Mouse (Mus musculus) forebrain, embryonic 15.5 days (tissue): ENCODE measurements around the gene Mex3a. TPM values are rescaled to one million over a fixed set of nuclear protein-coding genes. Genes with fewer than 3 reads are reported as not detected.

ENCODE experiments used
- ATAC-seq: fragments of 200-750 bp; cut with Nextera tagmentation; replicated peaks from 2 replicates; pipeline ENCODE4 v1.8.0; 2017; ENCODE audit warnings: mild to moderate bottlenecking, moderate TSS enrichment, moderate library complexity
- H3K27ac ChIP-seq: fragments of 300-500 bp; sonication (generic); replicated peaks from 2 replicates; pipeline ENCODE4 v1.5.1; 2015; ENCODE audit warnings: mild to moderate bottlenecking, inconsistent platforms
- H3K27me3 ChIP-seq: fragments of 300-500 bp; sonication (generic); 2 replicates; pipeline ENCODE4 v1.6.1; 2015; ENCODE audit warnings: inconsistent platforms
- H3K36me3 ChIP-seq: fragments of 300-500 bp; sonication (generic); 2 replicates; pipeline ENCODE4 v1.6.1; 2015; ENCODE audit warnings: mild to moderate bottlenecking, inconsistent platforms
- H3K4me1 ChIP-seq: fragments of 300-500 bp; sonication (generic); 2 replicates; pipeline ENCODE4 v1.6.1; 2015; ENCODE audit warnings: inconsistent platforms
- H3K4me2 ChIP-seq: fragments of 300-500 bp; sonication (generic); replicated peaks from 2 replicates; pipeline ENCODE4 v1.6.1; 2015; ENCODE audit warnings: mild to moderate bottlenecking, inconsistent platforms
- H3K4me3 ChIP-seq: fragments of 300-500 bp; sonication (generic); 2 replicates; pipeline ENCODE4 v1.5.1; 2015; ENCODE audit warnings: mild to moderate bottlenecking, inconsistent platforms
- H3K9ac ChIP-seq: fragments of 300-500 bp; sonication (generic); replicated peaks from 2 replicates; pipeline ENCODE4 v1.6.1; 2015; ENCODE audit warnings: mild to moderate bottlenecking, inconsistent platforms
- H3K9me3 ChIP-seq: fragments of 300-500 bp; sonication (generic); 2 replicates; pipeline ENCODE4 v1.6.1; 2016; ENCODE audit warnings: inconsistent platforms
- WGBS: fragments of 180-500 bp; shearing (Covaris S2); methylation state at CpG from one replicate; pipeline ENCODE4 v1.1.7; 2015; ENCODE audit warnings: mixed read lengths; 5-methylcytosine and 5-hydroxymethylcytosine counted together
- polyA plus RNA-seq: library from polyadenylated mRNA; unstranded; fragments of >200 nt; fragmentation: Nextera tagmentation; extraction: Ambion mirVana; gene quantifications from 2 replicates; pipeline ENCODE4 v1.2.1, GENCODE M21; 2015

The Mex3a gene
- polyA plus RNA-seq, 1 experiment from 2014 or later = 50.6 TPM

DNA sequence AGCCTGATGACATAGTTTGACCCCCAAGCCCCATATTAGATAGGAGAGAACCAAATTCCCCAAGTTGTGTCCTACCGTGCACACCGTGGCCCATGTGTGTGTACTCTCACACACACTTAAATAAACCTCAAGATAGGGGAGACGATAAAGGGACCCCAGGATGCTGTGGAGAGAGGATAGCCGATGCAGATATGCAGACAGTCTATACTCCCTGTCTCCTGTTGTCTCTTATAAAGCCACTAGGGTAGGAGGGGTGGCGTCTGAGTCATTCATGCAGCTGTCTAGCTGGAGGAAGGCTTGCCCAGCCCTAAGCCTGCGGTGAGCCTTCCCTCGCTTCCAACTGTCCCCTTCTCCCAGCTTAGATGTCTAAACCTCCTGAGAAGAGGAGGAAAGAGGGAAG lies 32.1 kb upstream of the Mex3a start:
- Histone ChIP-seq H3K9ac (no peak overlapping the region), H3K36me3 (no peaks in the 10 kb centered on the region), H3K4me2 (no peak overlapping the region), H3K27me3 (no peaks in the 10 kb centered on the region), H3K27ac (no peak overlapping the region), H3K4me1 (peaks cover 18% of the 10 kb centered on the region), H3K4me3 (no peak overlapping the region), H3K9me3 (no peaks in the 10 kb centered on the region)
- ATAC-seq = no peak
- WGBS = 84% methylated on average over 7 of the region's 7 CpGs

DNA sequence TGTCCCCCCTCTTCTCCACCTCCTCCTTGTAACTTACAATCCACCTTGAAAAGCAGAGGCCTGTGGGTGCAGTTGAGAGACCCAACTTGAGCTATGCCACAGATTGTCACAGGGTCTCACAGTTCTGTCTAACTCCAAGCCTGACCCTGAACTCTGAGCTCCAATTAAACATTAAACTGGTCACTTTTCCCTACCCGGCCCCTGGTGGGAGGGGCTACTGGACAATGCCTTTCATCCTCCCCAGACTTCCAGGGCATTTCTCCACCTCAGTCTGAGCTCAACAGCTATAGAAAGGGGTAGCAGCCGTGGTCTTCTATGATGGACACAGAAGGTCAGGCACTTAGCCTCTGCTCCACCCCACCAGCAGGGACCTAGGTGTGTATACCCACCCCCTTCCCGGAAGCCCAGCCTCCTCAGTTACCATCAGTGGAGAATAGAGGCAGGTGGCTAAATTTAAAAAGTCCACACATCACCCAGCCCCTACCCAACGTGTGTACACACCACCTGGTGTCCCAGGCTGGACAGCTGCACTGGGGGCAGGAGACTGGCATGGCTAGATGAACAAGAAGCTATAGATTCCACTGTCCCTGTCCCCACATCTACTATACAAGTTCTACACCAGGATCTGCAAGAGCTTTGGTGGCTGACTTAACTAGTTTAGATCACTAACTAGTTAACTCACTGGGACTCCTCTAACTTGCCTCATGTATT lies 31.4 kb upstream of the Mex3a start:
- ATAC-seq = no peak
- no peak overlapping the region for H3K4me2 ChIP-seq
- WGBS = 47% methylated on average over 4 of the region's 4 CpGs

DNA sequence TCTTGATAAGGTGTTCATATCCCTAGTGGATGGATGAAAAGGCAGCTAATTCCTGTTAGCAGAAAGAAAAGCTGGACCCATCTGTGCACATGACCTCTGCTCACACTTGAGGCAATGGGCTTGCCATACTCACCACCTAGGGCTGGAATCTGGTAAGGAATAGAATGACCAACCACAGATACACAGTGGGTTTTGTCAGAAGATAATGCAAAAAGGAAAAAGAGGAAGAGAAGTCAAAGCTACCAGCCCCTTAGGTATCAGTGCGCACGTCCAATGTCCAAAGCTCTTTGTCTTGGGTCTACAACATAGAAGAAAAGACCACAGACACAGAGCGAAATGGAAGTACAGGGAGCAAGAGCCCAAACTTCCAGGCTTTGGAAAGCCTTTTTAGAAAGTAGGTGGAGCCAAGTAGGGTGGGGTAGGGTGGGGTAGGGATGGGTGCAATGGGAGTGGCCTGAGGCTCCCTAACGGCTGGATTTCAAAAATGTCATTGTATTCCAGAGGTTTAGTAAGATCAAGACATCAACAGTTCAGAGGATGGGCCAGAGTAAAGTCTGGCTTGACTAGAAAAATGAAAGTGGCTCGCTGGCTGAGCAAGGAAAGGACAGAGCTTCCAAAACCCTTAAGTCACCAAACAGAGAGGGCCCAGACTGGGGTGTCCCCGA lies 30.7 kb upstream of the Mex3a start:
- Histone ChIP-seq H3K9me3 (no peaks in the 10 kb centered on the region), H3K36me3 (no peaks in the 10 kb centered on the region), H3K27me3 (no peaks in the 10 kb centered on the region), H3K27ac (no peak overlapping the region), H3K4me1 (peaks cover 18% of the 10 kb centered on the region), H3K4me2 (peak overlapping the region; percentile 99), H3K4me3 (peak overlapping the region; percentile 72), H3K9ac (no peak overlapping the region)
- ATAC-seq = no peak
- 57% methylated on average over 6 of the region's 6 CpGs for WGBS

More for the DNA sequence above, 31.4 kb upstream of the Mex3a start:
- Histone ChIP-seq H3K27ac (no peak overlapping the region), H3K9ac (no peak overlapping the region), H3K9me3 (no peaks in the 10 kb centered on the region), H3K36me3 (no peaks in the 10 kb centered on the region), H3K4me3 (no peak overlapping the region), H3K27me3 (no peaks in the 10 kb centered on the region), H3K4me1 (peaks cover 18% of the 10 kb centered on the region)

DNA sequence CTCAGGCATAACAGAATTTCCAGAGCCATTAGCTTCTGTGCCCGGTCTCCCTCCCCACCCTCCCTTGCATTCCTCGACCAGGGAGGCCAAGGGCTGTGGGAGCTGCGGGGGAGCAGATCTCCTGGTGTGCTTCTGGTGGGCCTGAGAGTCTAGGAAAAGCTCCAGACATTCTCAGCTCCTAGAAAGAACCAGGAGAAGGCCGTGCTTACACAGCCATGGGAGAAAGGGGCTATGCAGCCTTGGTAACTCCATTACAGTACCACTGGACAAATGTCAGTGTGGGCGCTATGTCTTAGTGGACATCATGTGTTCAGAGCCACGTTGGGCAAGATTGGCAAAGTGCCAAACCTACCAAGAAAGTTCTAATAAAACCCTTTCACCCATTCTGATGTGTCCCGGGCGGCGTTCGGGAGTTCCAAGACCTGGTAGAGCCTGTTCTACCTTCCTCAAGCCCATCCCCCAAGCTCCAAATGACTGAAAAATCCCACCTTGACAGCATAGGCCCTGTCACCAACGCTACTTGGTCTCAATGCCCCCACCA lies 30.1 kb upstream of the Mex3a start:
- peak overlapping the region; percentile 74 for H3K9ac ChIP-seq
- H3K9me3 ChIP-seq = no peaks in the 10 kb centered on the region
- no peak overlapping the region for H3K27ac ChIP-seq
- WGBS = 23% methylated on average over 11 of the region's 11 CpGs
- H3K27me3 ChIP-seq = no peaks in the 10 kb centered on the region
- peaks cover 18% of the 10 kb centered on the region for H3K4me1 ChIP-seq
- ATAC-seq = no peak
- H3K4me3 ChIP-seq = peak overlapping the region; percentile 72
- H3K36me3 ChIP-seq = no peaks in the 10 kb centered on the region
- H3K4me2 ChIP-seq = peak overlapping the region; percentile 99

DNA sequence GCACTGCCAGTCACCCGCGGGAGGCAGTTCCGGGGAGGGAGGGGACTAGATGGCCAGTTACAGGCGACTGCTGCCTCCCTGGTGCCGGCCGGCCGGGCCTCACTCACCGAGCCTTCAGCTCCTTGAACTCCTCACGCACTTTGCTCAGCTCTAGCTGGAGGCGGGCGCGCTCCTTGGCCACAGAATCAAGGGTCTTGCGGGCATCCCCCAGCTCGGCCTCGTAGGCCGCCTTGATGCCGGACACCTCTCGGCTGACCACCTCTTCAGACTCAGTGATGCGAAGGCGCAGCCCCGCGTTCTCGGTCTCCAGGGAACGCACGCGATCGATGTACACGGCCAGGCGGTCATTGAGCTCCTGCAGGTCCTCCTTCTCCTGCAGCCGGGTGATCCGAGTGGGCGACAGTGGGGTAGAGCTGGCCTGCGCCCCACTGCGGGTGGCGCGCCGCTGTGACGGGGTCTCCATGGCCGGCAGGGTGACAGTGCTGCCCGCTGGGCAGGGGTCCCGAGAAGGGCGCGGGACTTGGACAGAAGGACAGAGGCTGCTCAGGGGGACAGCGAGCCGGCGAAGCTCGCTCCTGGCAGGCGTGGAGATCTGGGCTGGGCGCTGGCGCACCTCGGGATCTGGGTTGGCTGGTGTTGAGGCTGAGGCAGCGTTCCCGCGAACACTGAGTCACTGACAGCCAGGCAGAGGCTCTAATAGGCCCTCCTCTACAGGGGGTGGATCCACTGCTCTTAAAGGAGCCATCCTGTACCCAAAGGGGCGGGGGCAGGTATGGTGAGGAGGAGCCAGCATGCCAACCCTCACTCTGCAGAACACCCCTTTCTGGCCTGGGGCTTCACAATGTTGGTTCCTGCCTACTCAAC lies 29.3 kb upstream of the Mex3a start:
- Histone ChIP-seq H3K27ac (peak overlapping the region; percentile 32; the same call in 1 of the 2 replicates), H3K36me3 (no peaks in the 10 kb centered on the region), H3K9ac (peak overlapping the region; percentile 74), H3K9me3 (no peaks in the 10 kb centered on the region), H3K4me3 (peak overlapping the region; percentile 72), H3K4me1 (peaks cover 18% of the 10 kb centered on the region), H3K27me3 (no peaks in the 10 kb centered on the region), H3K4me2 (peak overlapping the region; percentile 99)
- under 1% methylated on average over 55 of the region's 55 CpGs for WGBS
- ATAC-seq = peak; percentile 96

DNA sequence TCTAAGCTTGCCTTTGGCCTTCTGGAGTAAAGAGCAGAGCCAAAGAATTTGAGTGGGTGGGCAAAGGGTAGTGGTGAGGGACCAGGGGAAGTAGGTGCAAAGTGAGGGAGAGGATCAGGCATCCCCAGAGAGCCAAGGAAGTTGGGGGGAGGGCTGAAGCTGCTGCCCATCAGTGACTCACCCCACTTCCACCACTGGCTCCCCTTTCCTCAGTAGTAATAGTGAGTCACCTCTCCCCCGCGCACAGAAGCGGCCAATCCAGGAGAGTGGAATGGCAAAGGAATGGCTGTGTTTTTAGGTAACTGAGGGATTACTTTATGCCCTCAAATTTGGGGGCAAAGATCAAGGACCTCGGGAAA lies 28.7 kb upstream of the Mex3a start:
- 27% methylated on average over 4 of the region's 4 CpGs for WGBS
- peak overlapping the region; percentile 72 for H3K4me3 ChIP-seq
- no peaks in the 10 kb centered on the region for H3K36me3 ChIP-seq
- H3K9ac ChIP-seq = peak overlapping the region; percentile 74; the same call in 1 of the 2 replicates
- H3K27ac ChIP-seq = peak overlapping the region; percentile 32; the same call in 1 of the 2 replicates
- ATAC-seq = no peak
- no peaks in the 10 kb centered on the region for H3K27me3 ChIP-seq
- H3K4me2 ChIP-seq = peak overlapping the region; percentile 99
- H3K9me3 ChIP-seq = no peaks in the 10 kb centered on the region
- H3K4me1 ChIP-seq = peaks cover 18% of the 10 kb centered on the region

DNA sequence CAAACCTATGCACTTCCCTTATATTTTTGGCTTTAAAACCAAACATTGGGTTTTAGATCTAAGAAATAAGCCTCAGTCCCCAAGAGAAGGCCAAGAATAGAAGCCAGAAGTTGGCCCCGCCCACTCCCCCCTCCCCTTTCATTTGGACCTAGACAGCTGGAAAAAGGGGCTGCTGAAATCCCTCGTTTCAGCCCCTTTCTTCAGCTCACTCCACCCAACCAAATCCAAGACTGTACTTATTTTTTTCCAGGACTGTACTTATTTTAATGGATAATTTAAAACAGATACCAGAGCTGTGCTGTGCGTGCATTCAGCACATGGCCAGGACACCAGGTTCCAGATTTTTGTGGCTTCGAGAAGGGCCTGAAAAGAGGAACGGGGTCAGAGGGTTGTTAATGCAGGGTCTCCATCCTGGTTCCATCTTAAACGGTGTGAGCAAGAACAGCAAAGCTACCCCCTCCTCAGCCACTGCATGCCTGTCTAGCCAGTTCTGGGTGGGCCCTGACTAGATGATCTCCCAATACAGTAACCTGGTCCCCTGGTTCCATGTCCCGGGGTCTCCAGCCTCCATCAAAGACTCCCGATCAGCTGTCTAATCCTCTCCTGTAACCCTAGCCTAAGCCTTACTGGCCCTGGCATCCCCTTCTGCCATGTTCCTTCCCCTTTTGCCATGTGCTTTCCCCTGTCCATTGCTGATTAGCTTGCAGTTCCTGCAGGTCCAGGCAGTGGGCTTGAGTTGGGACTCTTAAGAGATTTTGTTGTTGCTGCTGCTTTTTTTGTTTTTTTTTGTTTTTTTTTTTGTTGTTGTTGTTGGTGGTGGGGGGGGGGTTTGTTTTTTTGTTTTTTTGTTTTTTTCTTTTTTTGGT lies 28.1 kb upstream of the Mex3a start:
- no peaks in the 10 kb centered on the region for H3K36me3 ChIP-seq
- H3K9me3 ChIP-seq = no peaks in the 10 kb centered on the region
- 48% methylated on average over 8 of the region's 8 CpGs for WGBS
- H3K27ac ChIP-seq = no peak overlapping the region
- peaks cover 19% of the 10 kb centered on the region for H3K4me1 ChIP-seq
- H3K27me3 ChIP-seq = no peaks in the 10 kb centered on the region
- no peak overlapping the region for H3K4me2 ChIP-seq
- no peak for ATAC-seq
- no peak overlapping the region for H3K4me3 ChIP-seq
- no peak overlapping the region for H3K9ac ChIP-seq

DNA sequence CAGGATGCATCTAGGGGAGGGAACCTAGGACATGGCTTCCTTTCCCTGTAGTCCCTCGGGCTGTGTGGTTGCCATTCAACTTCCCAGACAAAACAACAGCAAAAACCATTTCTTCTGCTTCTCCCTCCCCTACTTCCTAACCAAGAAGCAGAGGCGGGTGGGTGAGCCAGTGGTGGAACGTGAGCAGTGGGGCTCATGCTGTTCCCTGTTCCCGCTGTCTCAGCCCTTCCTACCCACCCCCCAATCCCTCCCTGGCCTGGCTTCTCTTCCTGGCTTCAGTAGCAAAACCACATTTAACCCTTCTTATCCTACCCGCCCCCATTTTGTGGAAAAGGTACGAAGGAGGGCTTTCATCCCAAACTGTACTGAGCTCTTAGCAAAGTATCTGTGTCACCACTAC lies 27.1 kb upstream of the Mex3a start:
- no peaks in the 10 kb centered on the region for H3K36me3 ChIP-seq
- H3K4me1 ChIP-seq = peaks cover 28% of the 10 kb centered on the region
- no peak overlapping the region for H3K27ac ChIP-seq
- no peak overlapping the region for H3K4me3 ChIP-seq
- no peak overlapping the region for H3K9ac ChIP-seq
- H3K4me2 ChIP-seq = no peak overlapping the region
- H3K9me3 ChIP-seq = no peaks in the 10 kb centered on the region
- no peak for ATAC-seq
- 69% methylated on average over 6 of the region's 6 CpGs for WGBS
- no peaks in the 10 kb centered on the region for H3K27me3 ChIP-seq

DNA sequence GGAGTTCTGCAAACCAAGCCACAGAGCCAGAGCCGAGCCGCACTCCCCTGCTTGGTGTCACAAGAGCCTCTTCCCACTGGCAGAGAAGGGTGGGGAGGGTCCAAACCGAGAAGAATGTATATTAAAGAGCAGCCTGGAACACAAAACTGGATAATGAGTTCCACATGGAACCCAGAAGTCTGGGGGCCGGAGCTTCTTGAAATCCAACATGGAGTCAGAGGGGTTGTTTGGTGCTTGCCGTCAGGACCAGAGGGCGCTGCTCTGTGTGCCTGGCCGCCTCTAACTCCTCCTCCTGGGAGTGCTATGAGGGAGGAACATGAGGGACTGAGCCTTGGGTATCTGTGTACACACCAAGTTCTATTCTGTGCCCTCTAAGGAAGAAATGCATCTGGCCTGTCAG lies 26.4 kb upstream of the Mex3a start:
- Histone ChIP-seq H3K27ac (no peak overlapping the region), H3K36me3 (no peaks in the 10 kb centered on the region), H3K4me2 (no peak overlapping the region), H3K9me3 (no peaks in the 10 kb centered on the region), H3K4me1 (peaks cover 35% of the 10 kb centered on the region), H3K9ac (no peak overlapping the region), H3K27me3 (no peaks in the 10 kb centered on the region), H3K4me3 (no peak overlapping the region)
- WGBS = 53% methylated on average over 7 of the region's 7 CpGs
- no peak for ATAC-seq

DNA sequence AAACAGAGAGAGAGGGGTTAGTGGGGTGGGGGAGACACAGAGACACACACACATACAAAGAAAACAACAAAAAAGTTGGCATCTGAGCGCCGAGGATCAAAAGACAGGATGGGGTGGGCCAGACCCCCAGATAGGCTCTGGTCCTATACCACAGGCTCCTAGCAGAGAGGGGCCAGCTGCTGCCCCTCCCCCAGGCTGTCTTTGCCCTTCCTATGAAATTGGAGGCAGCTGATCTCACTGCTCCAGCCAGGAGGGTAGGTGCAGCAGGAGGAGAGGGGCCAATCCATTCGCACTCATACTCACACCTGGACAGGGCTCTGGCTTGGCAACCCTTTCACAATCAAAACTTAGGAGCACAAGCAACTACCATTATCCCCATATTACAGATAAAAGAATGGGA lies 22.9 kb upstream of the Mex3a start:
- peak overlapping the region; percentile 58 for H3K4me2 ChIP-seq
- H3K9me3 ChIP-seq = no peaks in the 10 kb centered on the region
- WGBS = 61% methylated on average over 3 of the region's 3 CpGs
- H3K27me3 ChIP-seq = no peaks in the 10 kb centered on the region
- peak overlapping the region; percentile 43 for H3K4me3 ChIP-seq
- H3K27ac ChIP-seq = peak overlapping the region; percentile 86
- H3K36me3 ChIP-seq = no peaks in the 10 kb centered on the region
- H3K9ac ChIP-seq = peak overlapping the region; percentile 37
- H3K4me1 ChIP-seq = peaks cover 35% of the 10 kb centered on the region
- ATAC-seq = no peak

DNA sequence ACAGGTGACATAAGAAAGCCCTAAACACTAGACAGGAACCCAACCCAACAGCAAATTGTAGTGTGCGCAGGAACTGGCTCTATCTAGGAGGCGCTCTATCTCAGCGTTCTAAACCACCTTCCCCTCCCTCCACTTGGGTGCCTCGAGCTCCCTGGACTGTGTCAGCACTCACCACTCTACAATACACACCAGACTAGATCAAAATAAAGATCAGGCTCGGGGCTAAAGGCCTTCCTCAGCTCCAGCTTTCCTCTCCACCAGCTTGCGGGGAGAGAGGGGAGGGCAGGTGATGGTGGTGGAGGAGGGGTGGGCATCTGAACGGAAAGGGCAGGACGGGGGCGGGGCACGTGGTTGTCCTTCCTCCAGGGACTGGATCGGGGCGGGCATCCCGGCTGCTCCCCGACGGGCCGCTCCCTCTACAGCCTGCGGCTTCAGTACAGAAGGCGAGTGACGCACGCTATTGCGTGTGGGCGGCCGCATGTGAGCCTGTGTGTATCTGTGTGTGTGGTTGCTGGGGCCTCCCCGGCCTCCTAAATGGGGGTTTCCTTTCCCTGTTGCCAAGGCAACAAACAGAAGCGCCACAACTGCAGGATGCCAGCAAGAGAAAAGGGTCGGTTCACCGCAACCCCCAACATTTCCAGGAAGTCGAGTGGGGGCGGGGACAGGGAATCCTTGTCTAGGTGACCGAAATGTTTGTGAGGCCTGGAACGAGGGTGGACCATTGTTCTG lies 22.3 kb upstream of the Mex3a start, which contains the start of gene Lmna:
TSS of gene Lmna (minus strand) at position 265 of the 729 bp plus-strand sequence.
- Histone ChIP-seq H3K36me3 (no peaks in the 10 kb centered on the region), H3K4me1 (peaks cover 35% of the 10 kb centered on the region), H3K27me3 (no peaks in the 10 kb centered on the region), H3K9ac (peak within 1 kb of the TSS; percentile 37), H3K4me2 (peak within 1 kb of the TSS; percentile 58), H3K9me3 (no peaks in the 10 kb centered on the region), H3K4me3 (peak within 1 kb of the TSS; percentile 43), H3K27ac (peak within 1 kb of the TSS; percentile 86)
- WGBS = under 1% methylated on average over 31 of the region's 31 CpGs
- ATAC-seq = peak; percentile 98
